Mouse (Mus musculus) cerebellum, adult 8-10 months (tissue): ENCODE measurements around the gene Txndc11.

Experiments
- DNase-seq: peaks from one replicate; pipeline ENCODE4 v3.0.0; 2022

The Txndc11 gene

GRCm38 (mm10) chr16:11064341-11064740 is 70.1 kb downstream of the Txndc11 start:
- DNase-seq: no peak

- DNase-seq: no peak
Observed at GRCm38 (mm10) chr16:11062794-11063721, 71.4 kb downstream of the Txndc11 start.

- no peak for DNase-seq
Observed at GRCm38 (mm10) chr16:11060645-11061044, 73.8 kb downstream of the Txndc11 start, which contains the start of gene Snn. Gene Snn (plus strand): TSS chr16:11060945.

GRCm38 (mm10) chr16:11055916-11056315 is 78.5 kb downstream of the Txndc11 start:
- DNase-seq: no peak

- DNase-seq: no peak
Observed at GRCm38 (mm10) chr16:11054871-11055270, 79.6 kb downstream of the Txndc11 start.

- DNase-seq: no peak
Observed at GRCm38 (mm10) chr16:11054409-11054808, 80.0 kb downstream of the Txndc11 start.

- no peak for DNase-seq
Observed at GRCm38 (mm10) chr16:11051134-11051533, 83.3 kb downstream of the Txndc11 start.

GRCm38 (mm10) chr16:11050226-11050625 is 84.2 kb downstream of the Txndc11 start:
- DNase-seq: no peak

- DNase-seq: no peak
Observed at GRCm38 (mm10) chr16:11047130-11047529, 87.3 kb downstream of the Txndc11 start.

- DNase-seq: no peak
Observed at GRCm38 (mm10) chr16:11046437-11046836, 88.0 kb downstream of the Txndc11 start.

- no peak for DNase-seq
Observed at GRCm38 (mm10) chr16:11043239-11043638, 91.2 kb downstream of the Txndc11 start.

- DNase-seq: no peak
Observed at GRCm38 (mm10) chr16:11040603-11041002, 93.8 kb downstream of the Txndc11 start.

- peak; percentile 81 for DNase-seq
Observed at GRCm38 (mm10) chr16:11035790-11036431, 98.5 kb downstream of the Txndc11 start.

- no peak for DNase-seq
Observed at GRCm38 (mm10) chr16:11035273-11035672, 99.2 kb downstream of the Txndc11 start.

GRCm38 (mm10) chr16:11034193-11034803 is 100.2 kb downstream of the Txndc11 start:
- DNase-seq: peak; percentile 65

GRCm38 (mm10) chr16:11031320-11031719 is 103.1 kb downstream of the Txndc11 start:
- no peak for DNase-seq

- no peak for DNase-seq
Observed at GRCm38 (mm10) chr16:11030844-11031243, 103.6 kb downstream of the Txndc11 start.

GRCm38 (mm10) chr16:11028206-11028605 is 106.2 kb downstream of the Txndc11 start:
- DNase-seq: no peak
